Mouse (Mus musculus) adrenal gland, postnatal 4 days (tissue): ENCODE measurements around the gene Akap17b. TPM values are rescaled to one million over a fixed set of nuclear protein-coding genes. Genes with fewer than 3 reads are reported as not detected.

Experiments used
- DNase-seq, 2 experiments: peaks; one replicate each; pipeline ENCODE4 v3.0.0; 2021 to 2022; ENCODE audit warnings: low spot score in 2 of 2, mixed read lengths in 2 of 2
- total RNA-seq, 2 experiments: library from RNA; stranded (reverse); gene quantifications; 2 replicates each; pipeline ENCODE4 v1.2.3; 2021

Gene Akap17b
- total RNA-seq, 2 experiments from 2014 or later = 9.6 to 10.6 TPM

GRCm38 (mm10) chrX:36587304-36588209, 57.6 kb downstream of the Akap17b start:
- no peak for DNase-seq

- no peak for DNase-seq
Measured at GRCm38 (mm10) chrX:36586629-36587303, 58.4 kb downstream of the Akap17b start.

GRCm38 (mm10) chrX:36562079-36562478, 83.1 kb downstream of the Akap17b start:
- DNase-seq = no peak

GRCm38 (mm10) chrX:36561650-36562049, 83.5 kb downstream of the Akap17b start:
- DNase-seq = peak; percentile 39 to 50

GRCm38 (mm10) chrX:36560170-36560569, 85.0 kb downstream of the Akap17b start:
- no peak for DNase-seq

Other genes with a start within 250 kb of the Akap17b start
- gene Gm6268, start 244.1 kb downstream of the Akap17b start, total RNA-seq = not detected
- 1 to 10 TPM; 4.7 to 5.6 TPM for gene Gm14569, start 153.6 kb downstream of the Akap17b start, total RNA-seq
- 100 to 1,000 TPM; 335 to 360 TPM for gene Pgrmc1, start 47.2 kb downstream of the Akap17b start, total RNA-seq
- gene Slc25a43, start 98.3 kb upstream of the Akap17b start, total RNA-seq = 1 to 10 TPM; 1.6 to 2.1 TPM
- 100 to 1,000 TPM; 427 to 429 TPM for gene Slc25a5, start 150.3 kb upstream of the Akap17b start, total RNA-seq
- gene Ube2a, start 228.5 kb upstream of the Akap17b start, total RNA-seq = 10 to 100 TPM; 47.9 to 52.3 TPM
- 10 to 100 TPM; 39.2 to 41.0 TPM for gene C330007P06Rik, start 228.7 kb upstream of the Akap17b start, total RNA-seq